Mouse (Mus musculus) lung, adult 2 months (tissue): Measurements from ENCODE around the gene Spef1.

Experiments
- CTCF ChIP-seq: fragments of 200-500 bp; IDR thresholded peaks from 2 replicates; pipeline ENCODE4 v1.5.1; 2011; ENCODE audit warnings: mild to moderate bottlenecking, low read length, control low read depth; ENCODE audit not compliant: insufficient read depth
- POLR2A ChIP-seq: fragments of 200-500 bp; IDR thresholded peaks from 2 replicates; pipeline ENCODE4 v1.6.1; 2011; ENCODE audit warnings: low read depth, mild to moderate bottlenecking, control low read depth, low read length, borderline replicate concordance; ENCODE audit errors: extremely low read depth

GRCm38 (mm10) chr2:131222562-131222961 is 35.5 kb upstream of the Spef1 start:
- no peak for TF ChIP-seq POLR2A
- TF ChIP-seq CTCF, result no peak
